Mouse (Mus musculus): ENCODE results near the gene Srf.

GRCm38 (mm10) chr17:46521174-46521573, 34.8 kb downstream of the Srf start:
- TF ChIP-seq CTCF (IDR thresholded peaks at IDR 0.05; ENCODE audit: borderline replicate concordance, insufficient read depth, low read length) (no peak), POLR2A (IDR thresholded peaks at IDR 0.05; ENCODE audit: low read depth, low read length) (no peak)
